ENCODE assay signal across 10 mouse cellular contexts in genomic region chr6:51333722-51334360, GRCm38 (mm10).
DNase-seq lines count a peak whose midpoint lies in the region; ATAC-seq and TF ChIP-seq lines count a peak whose summit lies in the region.
"Had no signal": no experiment of that assay in that cellular context is flagged by ENCODE, and none has a peak within 500 bp of the region (broad histone marks: within the 10 kb centered on the region; RNA-seq: fewer than 3 reads in every experiment).

No protein-coding gene starts in this region.

- H3K4me2 ChIP-seq in midbrain, postnatal 0 days (ENCODE audit: low read depth, low read length, poor library complexity, severe bottlenecking) = no peak overlapping the region
- H3K4me2 ChIP-seq in heart, embryonic 15.5 days = 0 out of 2 replicates have a peak overlapping the region, but pooled peaks have one; percentile 9
- no peak overlapping the region for H3K4me2 ChIP-seq in forebrain, embryonic 14.5 days (ENCODE audit: low read length)
- no peak overlapping the region for H3K4me2 ChIP-seq in liver, embryonic 11.5 days

- no peaks in the 10 kb centered on the region for H3K27me3 ChIP-seq in midbrain, postnatal 0 days (ENCODE audit: insufficient read depth, low read length)
- no peaks in the 10 kb centered on the region for H3K27me3 ChIP-seq in midbrain, embryonic 10.5 days (ENCODE audit: low read depth, poor library complexity, severe bottlenecking)
- no peaks in the 10 kb centered on the region for H3K27me3 ChIP-seq in heart, embryonic 15.5 days
- no peaks in the 10 kb centered on the region for H3K27me3 ChIP-seq in forebrain, embryonic 14.5 days (replicated peaks; ENCODE audit: control insufficient read depth, insufficient read depth, low read length)
- no peaks in the 10 kb centered on the region for H3K27me3 ChIP-seq in liver, embryonic 11.5 days (replicated peaks; ENCODE audit: control insufficient read depth, insufficient read depth, low read length)

- H3K9ac ChIP-seq in midbrain, postnatal 0 days (replicated peaks; ENCODE audit: low read length, poor library complexity, severe bottlenecking) = no peak overlapping the region
- no peak overlapping the region for H3K9ac ChIP-seq in heart, embryonic 15.5 days
- H3K9ac ChIP-seq in forebrain, embryonic 14.5 days (ENCODE audit: low read length) = no peak overlapping the region
- H3K9ac ChIP-seq in liver, embryonic 11.5 days (ENCODE audit: low read depth, low read length) = no peak overlapping the region

- no peak overlapping the region for H3K27ac ChIP-seq in midbrain, postnatal 0 days (ENCODE audit: low read depth, low read length)
- no peak overlapping the region for H3K27ac ChIP-seq in midbrain, embryonic 10.5 days (replicated peaks)
- peak overlapping the region; percentile 77 for H3K27ac ChIP-seq in heart, embryonic 15.5 days
- H3K27ac ChIP-seq in forebrain, embryonic 14.5 days (ENCODE audit: low read depth, low read length) = no peak overlapping the region
- H3K27ac ChIP-seq in liver, embryonic 11.5 days (ENCODE audit: low read depth, low read length) = no peak overlapping the region
- H3K27ac ChIP-seq: left cerebral cortex, adult 2 months had no signal

- no peaks in the 10 kb centered on the region for H3K9me3 ChIP-seq in midbrain, postnatal 0 days (ENCODE audit: low read length)
- H3K9me3 ChIP-seq in midbrain, embryonic 10.5 days (replicated peaks) = no peaks in the 10 kb centered on the region
- no peaks in the 10 kb centered on the region for H3K9me3 ChIP-seq in heart, embryonic 15.5 days (replicated peaks)
- no peaks in the 10 kb centered on the region for H3K9me3 ChIP-seq in forebrain, embryonic 14.5 days (replicated peaks; ENCODE audit: control insufficient read depth, low read length)
- H3K9me3 ChIP-seq in liver, embryonic 11.5 days (ENCODE audit: control insufficient read depth, low read length) = no peaks in the 10 kb centered on the region

- no peaks in the 10 kb centered on the region for H3K36me3 ChIP-seq in midbrain, postnatal 0 days (ENCODE audit: insufficient read depth, low read length)
- no peaks in the 10 kb centered on the region for H3K36me3 ChIP-seq in midbrain, embryonic 10.5 days
- no peaks in the 10 kb centered on the region for H3K36me3 ChIP-seq in heart, embryonic 15.5 days
- H3K36me3 ChIP-seq in forebrain, embryonic 14.5 days (ENCODE audit: control insufficient read depth, insufficient read depth, low read length) = no peaks in the 10 kb centered on the region
- H3K36me3 ChIP-seq in liver, embryonic 11.5 days (ENCODE audit: control insufficient read depth, insufficient read depth, low read length) = no peaks in the 10 kb centered on the region

- DNase-seq in midbrain, postnatal 0 days (ENCODE audit: low spot score) = peak; percentile 58
- no peak for DNase-seq in midbrain, embryonic 10.5 days (ENCODE audit: low spot score)
- peak; percentile 74 for DNase-seq in kidney, postnatal 10 days
- DNase-seq in forebrain, embryonic 14.5 days (ENCODE audit: low spot score) = no peak
- no peak for DNase-seq in liver, embryonic 11.5 days (ENCODE audit: low spot score)
- DNase-seq in liver (no peak), MN1 (ENCODE audit: low spot score) (no peak)
- DNase-seq: cerebellum, postnatal 25 days had no signal

- WGBS in midbrain, postnatal 0 days = 68% methylated on average over 7 of the region's 7 CpGs
- WGBS in midbrain, embryonic 10.5 days = 63% methylated on average over 7 of the region's 7 CpGs
- 37% methylated on average over 7 of the region's 7 CpGs for WGBS in heart, embryonic 15.5 days
- WGBS in forebrain, embryonic 14.5 days = 77% methylated on average over 7 of the region's 7 CpGs
- WGBS in liver, embryonic 11.5 days = 55% methylated on average over 7 of the region's 7 CpGs

- no peak for TF ChIP-seq CTCF in midbrain, postnatal 0 days (IDR thresholded peaks at IDR 0.05)

- ATAC-seq in midbrain, postnatal 0 days (ENCODE audit: low FRiP score) = no peak
- ATAC-seq in heart, embryonic 15.5 days (replicated peaks; ENCODE audit: insufficient number of reproducible peaks, insufficient read depth, low FRiP score, low read depth) = no peak
- ATAC-seq in forebrain, embryonic 14.5 days = no peak
- ATAC-seq in liver, embryonic 11.5 days (replicated peaks; ENCODE audit: low FRiP score) = no peak

- H3K4me1 ChIP-seq in midbrain, postnatal 0 days (ENCODE audit: insufficient read depth, low read length) = no peaks in the 10 kb centered on the region
- H3K4me1 ChIP-seq in midbrain, embryonic 10.5 days = peaks cover 23% of the 10 kb centered on the region
- peaks cover 67% of the 10 kb centered on the region for H3K4me1 ChIP-seq in heart, embryonic 15.5 days (replicated peaks)
- peaks cover 6% of the 10 kb centered on the region; the same call in 1 of the 2 replicates for H3K4me1 ChIP-seq in forebrain, embryonic 14.5 days (ENCODE audit: control insufficient read depth, insufficient read depth, low read length)
- H3K4me1 ChIP-seq in liver, embryonic 11.5 days (replicated peaks; ENCODE audit: control insufficient read depth, insufficient read depth, low read length) = no peaks in the 10 kb centered on the region

- H3K4me3 ChIP-seq in midbrain, postnatal 0 days (ENCODE audit: low read depth, low read length) = no peak overlapping the region
- no peak overlapping the region for H3K4me3 ChIP-seq in midbrain, embryonic 10.5 days
- no peak overlapping the region for H3K4me3 ChIP-seq in heart, embryonic 15.5 days
- no peak overlapping the region for H3K4me3 ChIP-seq in forebrain, embryonic 14.5 days (ENCODE audit: low read depth, low read length)
- H3K4me3 ChIP-seq in liver, embryonic 11.5 days (ENCODE audit: low read depth, low read length) = no peak overlapping the region
- H3K4me3 ChIP-seq: left cerebral cortex, adult 2 months had no signal

Comparison
In these comparisons a context has a peak if more than half of its experiments do, and no peak if none do; other contexts are left out.
1. DNase-seq: peak in midbrain, postnatal 0 days (single experiment) and kidney, postnatal 10 days (single experiment); none in midbrain, embryonic 10.5 days (single experiment), forebrain, embryonic 14.5 days (single experiment), liver, embryonic 11.5 days (single experiment), liver (single experiment) and MN1 (single experiment).